In genomic region chr12:71426023-71426719, GRCm38 (mm10) we compare ENCODE assay signal across 18 mouse cellular contexts.
DNase-seq lines count a peak whose midpoint lies in the region; ATAC-seq lines count a peak whose summit lies in the region.
"Had no signal": no experiment of that assay in that cellular context is flagged by ENCODE, and none has a peak within 500 bp of the region (broad histone marks: within the 10 kb centered on the region; RNA-seq: fewer than 3 reads in every experiment).

No protein-coding gene starts in this region.

- peaks cover 5% of the 10 kb centered on the region; the same call in 1 of the 2 replicates for H3K27me3 ChIP-seq in midbrain, embryonic 10.5 days (ENCODE audit: low read depth, poor library complexity, severe bottlenecking)
- H3K27me3 ChIP-seq in midbrain, embryonic 13.5 days = no peaks in the 10 kb centered on the region
- no peaks in the 10 kb centered on the region for H3K27me3 ChIP-seq in embryonic facial prominence, embryonic 14.5 days (replicated peaks; ENCODE audit: control insufficient read depth, insufficient read depth, low read length)
- H3K27me3 ChIP-seq in stomach, embryonic 16.5 days (ENCODE audit: control insufficient read depth, insufficient read depth, low read length) = no peaks in the 10 kb centered on the region
- H3K27me3 ChIP-seq: limb, embryonic 12.5 days had no signal

- H3K27ac ChIP-seq in midbrain, embryonic 10.5 days (replicated peaks) = peak overlapping the region; percentile 38; the same call in 1 of the 2 replicates
- H3K27ac ChIP-seq in midbrain, embryonic 13.5 days = no peak overlapping the region
- no peak overlapping the region for H3K27ac ChIP-seq in embryonic facial prominence, embryonic 14.5 days (replicated peaks; ENCODE audit: low read depth, low read length)
- no peak overlapping the region for H3K27ac ChIP-seq in stomach, embryonic 16.5 days (ENCODE audit: low read length)
- H3K27ac ChIP-seq: kidney, postnatal 0 days; left cerebral cortex, adult 2 months; limb, embryonic 12.5 days; liver, embryonic 14.5 days; macrophage had no signal

- DNase-seq in heart, adult 9 months (ENCODE audit: low spot score in 2 of 2) = peak; percentile 8 to 44
- no peak for DNase-seq in heart, postnatal 4 days
- no peak for DNase-seq in midbrain, embryonic 10.5 days (ENCODE audit: low spot score)
- DNase-seq in embryonic facial prominence, embryonic 14.5 days (ENCODE audit: low spot score) = peak; percentile 71
- no peak for DNase-seq in thymus, postnatal 25 days
- DNase-seq: adrenal gland, adult 2 months; cerebellum, adult 8-10 months; gastrocnemius, postnatal 25 days; spleen, adult 18-20 months had no signal

- WGBS in midbrain, embryonic 10.5 days = 22% methylated on average over 10 of the region's 10 CpGs
- 18% methylated on average over 10 of the region's 10 CpGs for WGBS in midbrain, embryonic 13.5 days
- 26% methylated on average over 10 of the region's 10 CpGs for WGBS in embryonic facial prominence, embryonic 14.5 days
- WGBS in stomach, embryonic 16.5 days = 21% methylated on average over 10 of the region's 10 CpGs

- H3K36me3 ChIP-seq in midbrain, embryonic 10.5 days = no peaks in the 10 kb centered on the region
- H3K36me3 ChIP-seq in midbrain, embryonic 13.5 days = no peaks in the 10 kb centered on the region
- H3K36me3 ChIP-seq in embryonic facial prominence, embryonic 14.5 days (ENCODE audit: control insufficient read depth, insufficient read depth, low read length) = no peaks in the 10 kb centered on the region
- H3K36me3 ChIP-seq in stomach, embryonic 16.5 days (ENCODE audit: control insufficient read depth, insufficient read depth, low read length) = no peaks in the 10 kb centered on the region
- H3K36me3 ChIP-seq: G1E; limb, embryonic 12.5 days had no signal

- H3K9ac ChIP-seq in midbrain, embryonic 13.5 days (replicated peaks) = no peak overlapping the region
- H3K9ac ChIP-seq in embryonic facial prominence, embryonic 14.5 days (ENCODE audit: low read depth, low read length) = no peak overlapping the region
- no peak overlapping the region for H3K9ac ChIP-seq in stomach, embryonic 16.5 days (ENCODE audit: low read length)
- H3K9ac ChIP-seq: limb, embryonic 12.5 days; liver, embryonic 14.5 days had no signal

- H3K9me3 ChIP-seq in midbrain, embryonic 10.5 days (replicated peaks) = no peaks in the 10 kb centered on the region
- no peaks in the 10 kb centered on the region for H3K9me3 ChIP-seq in midbrain, embryonic 13.5 days
- H3K9me3 ChIP-seq in embryonic facial prominence, embryonic 14.5 days (ENCODE audit: control insufficient read depth, low read length) = no peaks in the 10 kb centered on the region
- no peaks in the 10 kb centered on the region for H3K9me3 ChIP-seq in stomach, embryonic 16.5 days (replicated peaks; ENCODE audit: control insufficient read depth, low read length)
- H3K9me3 ChIP-seq: G1E; limb, embryonic 12.5 days had no signal

- H3K4me2 ChIP-seq in midbrain, embryonic 13.5 days (replicated peaks) = no peak overlapping the region
- H3K4me2 ChIP-seq in embryonic facial prominence, embryonic 14.5 days (ENCODE audit: low read depth, low read length) = no peak overlapping the region
- no peak overlapping the region for H3K4me2 ChIP-seq in stomach, embryonic 16.5 days (ENCODE audit: low read depth, low read length)
- H3K4me2 ChIP-seq: limb, embryonic 12.5 days had no signal

- no peak overlapping the region for H3K4me3 ChIP-seq in midbrain, embryonic 10.5 days
- H3K4me3 ChIP-seq in midbrain, embryonic 13.5 days (replicated peaks) = no peak overlapping the region
- no peak overlapping the region for H3K4me3 ChIP-seq in embryonic facial prominence, embryonic 14.5 days (ENCODE audit: low read depth, low read length)
- no peak overlapping the region for H3K4me3 ChIP-seq in stomach, embryonic 16.5 days (replicated peaks; ENCODE audit: low read length)
- H3K4me3 ChIP-seq: erythroblast, embryonic 14.5 days; left cerebral cortex, adult 2 months; limb, embryonic 12.5 days had no signal

- ATAC-seq in midbrain, embryonic 13.5 days = no peak
- ATAC-seq in embryonic facial prominence, embryonic 14.5 days (ENCODE audit: low read depth) = peak; percentile 70; the same call in 1 of the 2 replicates
- ATAC-seq in stomach, embryonic 16.5 days (ENCODE audit: insufficient read depth, low FRiP score) = peak; percentile 53

- H3K4me1 ChIP-seq in midbrain, embryonic 10.5 days = peaks cover 42% of the 10 kb centered on the region
- H3K4me1 ChIP-seq in midbrain, embryonic 13.5 days (replicated peaks) = peaks cover 30% of the 10 kb centered on the region
- peaks cover 11% of the 10 kb centered on the region; the same call in 1 of the 2 replicates for H3K4me1 ChIP-seq in embryonic facial prominence, embryonic 14.5 days (ENCODE audit: control insufficient read depth, insufficient read depth, low read length)
- H3K4me1 ChIP-seq in stomach, embryonic 16.5 days (ENCODE audit: control insufficient read depth, insufficient read depth, low read length) = peaks cover 7% of the 10 kb centered on the region

Comparison
In these comparisons a context has a peak if more than half of its experiments do, and no peak if none do; other contexts are left out.
1. DNase-seq: peak in heart, adult 9 months (2 of 2) and embryonic facial prominence, embryonic 14.5 days (single experiment); none in heart, postnatal 4 days (single experiment), midbrain, embryonic 10.5 days (single experiment) and thymus, postnatal 25 days (single experiment).